Mouse (Mus musculus): ENCODE data around the gene Slc25a41. TPM values are rescaled to one million over a fixed set of nuclear protein-coding genes. Genes with fewer than 3 reads are reported as not detected.

Slc25a41 gene
- polyA plus RNA-seq, 1 experiment from 2014 or later: not detected

DNA sequence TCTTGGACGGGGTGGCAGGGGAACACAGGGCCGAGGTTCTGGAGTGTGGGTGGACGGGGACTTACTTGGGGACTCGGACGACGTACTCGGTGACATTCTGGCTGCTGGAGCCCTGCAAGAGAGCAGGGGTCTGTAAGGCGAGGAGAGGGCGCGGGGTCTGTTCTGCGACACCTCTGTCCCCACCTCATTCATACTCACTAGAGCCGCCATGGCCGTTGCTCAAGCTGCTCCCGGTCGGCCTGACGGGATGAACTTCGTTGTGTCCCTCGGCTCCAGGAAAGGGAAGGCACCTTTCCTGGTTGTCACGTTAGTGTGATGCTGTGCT is 30.6 kb downstream of the Slc25a41 start:
- ATAC-seq (ENCODE audit: low FRiP score, low TSS enrichment): peak; percentile 56
- Histone ChIP-seq H3K4me1 (ENCODE audit: control insufficient read depth, insufficient read depth, low read length) (peaks cover 16% of the 10 kb centered on the region), H3K4me3 (replicated peaks; ENCODE audit: low read depth, low read length) (peak overlapping the region; percentile 72), H3K27me3 (ENCODE audit: control insufficient read depth, insufficient read depth, low read length) (no peaks in the 10 kb centered on the region), H3K4me2 (ENCODE audit: low read length) (peak overlapping the region; percentile 92), H3K9me3 (ENCODE audit: control insufficient read depth, low read length) (no peaks in the 10 kb centered on the region), H3K27ac (replicated peaks; ENCODE audit: low read depth, low read length) (peak overlapping the region; percentile 56; the same call in 1 of the 2 replicates), H3K36me3 (ENCODE audit: control insufficient read depth, insufficient read depth, low read length) (peaks cover 29% of the 10 kb centered on the region), H3K9ac (replicated peaks; ENCODE audit: low read length) (peak overlapping the region; percentile 73)
- WGBS: under 1% methylated on average over 19 of the region's 19 CpGs
- DNase-seq: no peak

GRCm38 (mm10) chr17:57007137-57007905 is 34.1 kb downstream of the Slc25a41 start:
- ATAC-seq (ENCODE audit: low FRiP score, low TSS enrichment) (no peak), DNase-seq (peak; percentile 33)
- Histone ChIP-seq H3K4me2 (ENCODE audit: low read length) (no peak overlapping the region), H3K27ac (replicated peaks; ENCODE audit: low read depth, low read length) (no peak overlapping the region), H3K9ac (replicated peaks; ENCODE audit: low read length) (no peak overlapping the region), H3K36me3 (ENCODE audit: control insufficient read depth, insufficient read depth, low read length) (peaks cover 63% of the 10 kb centered on the region), H3K9me3 (ENCODE audit: control insufficient read depth, low read length) (no peaks in the 10 kb centered on the region), H3K27me3 (ENCODE audit: control insufficient read depth, insufficient read depth, low read length) (no peaks in the 10 kb centered on the region), H3K4me3 (replicated peaks; ENCODE audit: low read depth, low read length) (no peak overlapping the region), H3K4me1 (ENCODE audit: control insufficient read depth, insufficient read depth, low read length) (peaks cover 13% of the 10 kb centered on the region)
- WGBS: 94% methylated on average over 13 of the region's 13 CpGs

- Histone ChIP-seq H3K4me2 (ENCODE audit: low read length) (no peak overlapping the region), H3K9me3 (ENCODE audit: control insufficient read depth, low read length) (no peaks in the 10 kb centered on the region), H3K36me3 (ENCODE audit: control insufficient read depth, insufficient read depth, low read length) (peaks cover 80% of the 10 kb centered on the region), H3K27ac (replicated peaks; ENCODE audit: low read depth, low read length) (no peak overlapping the region), H3K27me3 (ENCODE audit: control insufficient read depth, insufficient read depth, low read length) (no peaks in the 10 kb centered on the region), H3K4me1 (ENCODE audit: control insufficient read depth, insufficient read depth, low read length) (no peaks in the 10 kb centered on the region), H3K9ac (replicated peaks; ENCODE audit: low read length) (no peak overlapping the region), H3K4me3 (replicated peaks; ENCODE audit: low read depth, low read length) (no peak overlapping the region)
- DNase-seq (no peak), ATAC-seq (ENCODE audit: low FRiP score, low TSS enrichment) (no peak)
- 91% methylated on average over 7 of the region's 7 CpGs for WGBS
These were observed 37.5 kb downstream of the Slc25a41 start for GRCm38 (mm10) chr17:57003994-57004393.

- ATAC-seq (ENCODE audit: low FRiP score, low TSS enrichment) (no peak), DNase-seq (no peak)
- no peaks in the 10 kb centered on the region for H3K9me3 ChIP-seq (ENCODE audit: control insufficient read depth, low read length)
- peaks cover 9% of the 10 kb centered on the region; the same call in 1 of the 2 replicates for H3K4me1 ChIP-seq (ENCODE audit: control insufficient read depth, insufficient read depth, low read length)
- no peaks in the 10 kb centered on the region for H3K27me3 ChIP-seq (ENCODE audit: control insufficient read depth, insufficient read depth, low read length)
- H3K9ac ChIP-seq (replicated peaks; ENCODE audit: low read length): no peak overlapping the region
- WGBS: 80% methylated on average over 8 of the region's 8 CpGs
- peaks cover 60% of the 10 kb centered on the region for H3K36me3 ChIP-seq (ENCODE audit: control insufficient read depth, insufficient read depth, low read length)
- no peak overlapping the region for H3K27ac ChIP-seq (replicated peaks; ENCODE audit: low read depth, low read length)
- no peak overlapping the region for H3K4me2 ChIP-seq (ENCODE audit: low read length)
- no peak overlapping the region for H3K4me3 ChIP-seq (replicated peaks; ENCODE audit: low read depth, low read length)
These were observed 40.2 kb downstream of the Slc25a41 start for GRCm38 (mm10) chr17:57001228-57001627.

DNA sequence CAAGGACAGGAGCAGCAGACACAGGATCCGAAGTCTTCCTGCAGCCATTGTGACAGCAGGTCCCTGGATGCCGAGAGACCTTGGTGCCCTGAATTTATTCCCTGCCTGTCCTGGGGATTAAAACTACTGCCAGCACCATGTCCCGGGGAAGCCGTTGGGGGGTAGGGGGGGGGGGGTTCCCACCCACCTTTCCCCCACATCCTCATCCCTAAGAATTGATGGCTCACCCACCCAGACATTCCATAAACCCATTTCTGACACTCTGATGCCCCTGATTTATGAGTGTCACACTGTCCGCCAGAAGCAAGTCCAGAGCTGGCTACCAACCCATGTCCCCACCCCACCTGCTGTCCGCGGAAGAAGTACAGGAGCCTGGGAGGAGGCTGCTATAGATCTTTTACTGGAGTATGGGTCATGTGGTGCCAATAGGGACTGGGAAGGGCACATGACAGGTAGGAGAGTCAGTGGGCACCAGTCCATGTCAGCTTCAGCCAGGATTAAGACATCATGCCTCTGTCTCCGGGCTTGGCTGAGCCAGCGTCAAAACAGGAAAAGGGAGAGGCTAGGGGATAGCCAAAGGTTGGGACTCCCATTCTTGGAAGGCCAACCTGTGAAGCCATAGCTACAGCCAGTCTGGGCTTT is 41.4 kb downstream of the Slc25a41 start, which contains the start of gene Pspn:
Gene Pspn (minus strand): TSS at position 51 of the 642 bp plus-strand sequence.
- H3K9me3 ChIP-seq (ENCODE audit: control insufficient read depth, low read length): no peaks in the 10 kb centered on the region
- 82% methylated on average over 9 of the region's 9 CpGs for WGBS
- H3K4me3 ChIP-seq (replicated peaks; ENCODE audit: low read depth, low read length): no peak within 1 kb of the TSS
- H3K36me3 ChIP-seq (ENCODE audit: control insufficient read depth, insufficient read depth, low read length): peaks cover 60% of the 10 kb centered on the region
- H3K4me1 ChIP-seq (ENCODE audit: control insufficient read depth, insufficient read depth, low read length): peaks cover 9% of the 10 kb centered on the region; the same call in 1 of the 2 replicates
- ATAC-seq (ENCODE audit: low FRiP score, low TSS enrichment) (no peak), DNase-seq (no peak)
- no peak within 1 kb of the TSS for H3K4me2 ChIP-seq (ENCODE audit: low read length)
- H3K27me3 ChIP-seq (ENCODE audit: control insufficient read depth, insufficient read depth, low read length): no peaks in the 10 kb centered on the region
- H3K27ac ChIP-seq (replicated peaks; ENCODE audit: low read depth, low read length): no peak within 1 kb of the TSS
- H3K9ac ChIP-seq (replicated peaks; ENCODE audit: low read length): no peak within 1 kb of the TSS

DNA sequence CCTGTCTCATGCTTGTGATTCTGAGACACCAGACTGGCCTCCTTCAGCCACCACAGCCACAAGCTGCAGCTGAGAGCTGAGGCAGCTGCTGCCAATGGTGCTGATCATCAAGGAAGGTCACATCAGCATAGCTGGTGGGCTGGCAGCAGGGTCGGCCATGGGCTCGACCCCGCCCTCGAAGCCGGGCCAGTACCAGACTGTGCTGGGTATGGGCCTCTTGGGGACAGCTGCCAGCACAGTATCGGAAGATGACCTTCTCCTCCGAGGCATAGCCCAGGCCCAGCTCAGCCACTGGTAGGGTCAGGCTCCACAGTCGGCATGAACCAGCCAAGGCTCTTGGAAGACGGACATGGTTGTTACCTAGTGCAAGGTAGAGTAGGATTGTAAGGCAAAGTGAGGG is 42.0 kb downstream of the Slc25a41 start:
- no peak overlapping the region for H3K4me2 ChIP-seq (ENCODE audit: low read length)
- DNase-seq (no peak), ATAC-seq (ENCODE audit: low FRiP score, low TSS enrichment) (no peak)
- H3K9ac ChIP-seq (replicated peaks; ENCODE audit: low read length): no peak overlapping the region
- 93% methylated on average over 9 of the region's 9 CpGs for WGBS
- no peak overlapping the region for H3K4me3 ChIP-seq (replicated peaks; ENCODE audit: low read depth, low read length)
- no peaks in the 10 kb centered on the region for H3K27me3 ChIP-seq (ENCODE audit: control insufficient read depth, insufficient read depth, low read length)
- peaks cover 9% of the 10 kb centered on the region; the same call in 1 of the 2 replicates for H3K4me1 ChIP-seq (ENCODE audit: control insufficient read depth, insufficient read depth, low read length)
- no peaks in the 10 kb centered on the region for H3K9me3 ChIP-seq (ENCODE audit: control insufficient read depth, low read length)
- no peak overlapping the region for H3K27ac ChIP-seq (replicated peaks; ENCODE audit: low read depth, low read length)
- H3K36me3 ChIP-seq (ENCODE audit: control insufficient read depth, insufficient read depth, low read length): peaks cover 60% of the 10 kb centered on the region

DNA sequence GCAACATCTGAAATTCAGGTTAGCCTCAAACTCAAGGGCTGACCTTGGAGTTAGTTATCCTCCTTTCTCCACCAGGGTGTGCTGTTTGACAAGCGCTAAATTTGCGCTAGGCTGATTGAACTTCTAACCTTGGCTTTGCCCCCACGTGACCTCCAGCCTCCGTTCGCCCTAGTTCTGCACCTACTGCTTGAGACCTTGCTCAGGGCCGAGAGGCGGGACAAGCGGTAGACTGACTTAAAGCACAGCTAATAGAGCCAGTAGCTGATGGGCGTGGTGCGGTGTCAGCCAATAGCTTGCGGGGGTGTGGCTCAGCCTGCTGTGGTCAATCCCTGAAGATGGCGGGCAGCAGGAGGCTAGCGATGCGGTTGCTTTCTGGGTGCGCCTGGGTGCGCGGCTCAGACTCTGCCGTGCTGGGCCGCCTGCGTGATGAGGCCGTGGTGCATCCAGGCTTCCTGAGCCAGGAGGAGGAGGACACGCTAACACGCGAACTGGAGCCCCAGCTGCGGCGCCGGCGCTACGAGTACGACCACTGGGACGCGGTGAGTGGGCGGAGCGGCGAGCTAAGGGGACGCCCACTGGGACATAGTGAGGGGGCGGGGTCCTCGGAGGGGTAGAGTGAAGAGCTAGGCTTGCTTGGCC is 44.3 kb downstream of the Slc25a41 start, which contains the start of gene Alkbh7:
Gene Alkbh7 (plus strand): TSS at position 311 of the 639 bp plus-strand sequence.
- Histone ChIP-seq H3K27me3 (ENCODE audit: control insufficient read depth, insufficient read depth, low read length) (no peaks in the 10 kb centered on the region), H3K9me3 (ENCODE audit: control insufficient read depth, low read length) (no peaks in the 10 kb centered on the region), H3K36me3 (ENCODE audit: control insufficient read depth, insufficient read depth, low read length) (peaks cover 61% of the 10 kb centered on the region), H3K27ac (replicated peaks; ENCODE audit: low read depth, low read length) (peak within 1 kb of the TSS; percentile 85), H3K4me1 (ENCODE audit: control insufficient read depth, insufficient read depth, low read length) (peaks cover 9% of the 10 kb centered on the region; the same call in 1 of the 2 replicates), H3K4me2 (ENCODE audit: low read length) (peak within 1 kb of the TSS; percentile 72), H3K4me3 (replicated peaks; ENCODE audit: low read depth, low read length) (peak within 1 kb of the TSS; percentile 76), H3K9ac (replicated peaks; ENCODE audit: low read length) (peak within 1 kb of the TSS; percentile 70)
- under 1% methylated on average over 38 of the region's 38 CpGs for WGBS
- peak; percentile 97 for ATAC-seq (ENCODE audit: low FRiP score, low TSS enrichment)
- peak; percentile 95 for DNase-seq

DNA sequence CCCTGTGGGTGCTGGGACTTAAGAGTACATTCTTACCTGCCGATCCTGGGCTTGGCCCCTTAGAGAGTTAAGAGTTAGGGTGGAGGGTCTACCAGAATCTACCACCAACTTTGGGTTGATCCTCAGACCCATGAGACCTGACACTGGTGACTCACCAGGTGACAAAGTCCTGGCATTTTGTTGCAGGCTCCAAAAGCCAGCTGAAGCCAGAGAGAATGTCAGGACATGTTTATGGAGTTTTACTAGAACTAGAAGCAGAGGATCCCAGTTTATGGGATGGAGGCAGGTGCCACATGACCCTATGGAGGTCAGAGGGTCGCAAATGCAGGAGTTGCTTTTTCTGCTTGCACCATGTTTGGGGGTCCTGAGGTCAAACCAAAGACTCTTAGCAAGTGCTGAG is 44.9 kb downstream of the Slc25a41 start:
- Histone ChIP-seq H3K36me3 (ENCODE audit: control insufficient read depth, insufficient read depth, low read length) (peaks cover 61% of the 10 kb centered on the region), H3K4me1 (ENCODE audit: control insufficient read depth, insufficient read depth, low read length) (peaks cover 12% of the 10 kb centered on the region; the same call in 1 of the 2 replicates), H3K27ac (replicated peaks; ENCODE audit: low read depth, low read length) (no peak overlapping the region), H3K27me3 (ENCODE audit: control insufficient read depth, insufficient read depth, low read length) (no peaks in the 10 kb centered on the region), H3K4me2 (ENCODE audit: low read length) (peak overlapping the region; percentile 72), H3K9ac (replicated peaks; ENCODE audit: low read length) (no peak overlapping the region), H3K9me3 (ENCODE audit: control insufficient read depth, low read length) (no peaks in the 10 kb centered on the region), H3K4me3 (replicated peaks; ENCODE audit: low read depth, low read length) (no peak overlapping the region)
- 81% methylated on average over 2 of the region's 2 CpGs for WGBS
- ATAC-seq (ENCODE audit: low FRiP score, low TSS enrichment) (no peak), DNase-seq (no peak)
